Mouse (Mus musculus) kidney, postnatal 36 days (tissue): ENCODE results near the gene Fam71e2.
A peak's percentile ranks its signal among the peaks of the same experiment; 100 is the strongest.
"Not testable (repeated sequence)": the region's sequence is repeated elsewhere in the genome, so short reads cannot be mapped to it uniquely, and the experiment has no call there.

Experiments used
- DNase-seq, 2 experiments: peaks; one replicate each; pipeline ENCODE4 v3.0.0; 2021 to 2022; ENCODE audit warnings: mixed read lengths in 2 of 2

The Fam71e2 gene

GRCm38 (mm10) chr7:4771202-4771601, at the start of gene Fam71e2:
Fam71e2 (minus strand) TSS chr7:4771302.
- no peak for DNase-seq

- no peak for DNase-seq
These were observed 45.5 kb upstream of the Fam71e2 start for GRCm38 (mm10) chr7:4816559-4816958.

- no peak for DNase-seq
These were observed 42.1 kb upstream of the Fam71e2 start for GRCm38 (mm10) chr7:4813105-4813791.

GRCm38 (mm10) chr7:4812303-4813104, 41.4 kb upstream of the Fam71e2 start, which contains the start of gene Ube2s:
Ube2s (minus strand) TSS chr7:4812590.
- peak; percentile 99 to 100 for DNase-seq

GRCm38 (mm10) chr7:4811842-4812302, 40.8 kb upstream of the Fam71e2 start:
- no peak for DNase-seq

- DNase-seq, result not testable (repeated sequence)
These were observed 40.0 kb upstream of the Fam71e2 start for GRCm38 (mm10) chr7:4811131-4811530.

- DNase-seq, result peak; percentile 52 to 62
These were observed 35.6 kb upstream of the Fam71e2 start for GRCm38 (mm10) chr7:4806716-4807115.

- no peak for DNase-seq
These were observed 31.1 kb upstream of the Fam71e2 start for GRCm38 (mm10) chr7:4802247-4802646.

- peak; percentile 37 to 52 for DNase-seq
These were observed 24.8 kb upstream of the Fam71e2 start for GRCm38 (mm10) chr7:4795767-4796433.

GRCm38 (mm10) chr7:4794631-4795168, 23.6 kb upstream of the Fam71e2 start:
- no peak for DNase-seq

GRCm38 (mm10) chr7:4793674-4794073, 22.6 kb upstream of the Fam71e2 start:
- DNase-seq, result no peak

- peak in 1 of 2 experiments; percentile 30 for DNase-seq
These were observed 22.1 kb upstream of the Fam71e2 start for GRCm38 (mm10) chr7:4793248-4793647.

GRCm38 (mm10) chr7:4792278-4793212, 21.4 kb upstream of the Fam71e2 start, which contains the start of gene Rpl28:
Rpl28 (plus strand) TSS chr7:4792874.
- peak; percentile 96 to 97 for DNase-seq

- DNase-seq, result peak; percentile 88 to 93
These were observed 18.4 kb upstream of the Fam71e2 start, which contains the start of gene Tmem238 for GRCm38 (mm10) chr7:4789436-4789935. Tmem238 (minus strand) TSS chr7:4789656.

GRCm38 (mm10) chr7:4788499-4789435, 17.7 kb upstream of the Fam71e2 start:
- DNase-seq, result peak; percentile 59 to 80

GRCm38 (mm10) chr7:4783667-4784268, 12.7 kb upstream of the Fam71e2 start:
- DNase-seq, result no peak

GRCm38 (mm10) chr7:4782759-4783158, 11.7 kb upstream of the Fam71e2 start, which contains the start of the genes Il11 and Tmem190:
Il11 (minus strand) TSS chr7:4782859.
Tmem190 (plus strand) TSS chr7:4782937.
- no peak for DNase-seq

GRCm38 (mm10) chr7:4782130-4782529, 11.0 kb upstream of the Fam71e2 start:
- no peak for DNase-seq

- DNase-seq, result no peak
These were observed 8.8 kb upstream of the Fam71e2 start for GRCm38 (mm10) chr7:4779921-4780320.
